Mouse (Mus musculus) bone marrow macrophage, adult 2 months (primary cell): ENCODE measurements at regions not wholly inside any gene's neighbourhood (a gene's known extent, or its start where the extent isn't known, plus 50 kb on each side); places are given as distances from the start of the nearest gene placed in this dataset.

Experiments used
- CTCF ChIP-seq: IDR thresholded peaks from 2 replicates; pipeline ENCODE4 v1.5.1; 2012; ENCODE audit warnings: low read depth, mild to moderate bottlenecking, low read length, moderate library complexity
- POLR2A ChIP-seq: IDR thresholded peaks from 2 replicates; pipeline ENCODE4 v1.6.1; 2012; ENCODE audit warnings: mild to moderate bottlenecking, low read depth, low read length, borderline replicate concordance

GRCm38 (mm10) chr2:84184288-84185015 is 194.1 kb downstream of the Gm13691 start:
- TF ChIP-seq POLR2A (no peak), CTCF (no peak)
